Comparison of ENCODE assay signal across 21 mouse cellular contexts in the genomic region with DNA sequence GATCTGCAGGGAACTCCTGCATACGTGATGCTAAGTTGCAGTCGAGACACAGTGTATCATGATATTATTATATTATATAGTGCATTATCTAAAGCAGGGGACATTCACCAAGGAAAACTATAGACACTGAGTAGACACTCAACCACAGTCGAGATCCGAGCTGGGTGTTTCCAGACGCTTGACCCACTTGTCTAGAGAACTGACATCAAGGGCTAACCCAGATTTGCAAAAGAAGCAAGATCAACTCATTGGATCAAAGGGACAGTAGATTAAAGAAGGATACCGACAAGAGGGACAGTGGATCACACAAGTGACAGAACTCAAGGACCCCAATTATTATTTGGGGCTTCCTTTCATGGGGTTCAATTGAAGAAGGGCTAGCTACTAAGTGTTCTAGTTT.
DNase-seq lines count a peak whose midpoint lies in the region; ATAC-seq lines count a peak whose summit lies in the region.
"Had no signal": no experiment of that assay in that cellular context is flagged by ENCODE, and none has a peak within 500 bp of the region (broad histone marks: within the 10 kb centered on the region; RNA-seq: fewer than 3 reads in every experiment).

No protein-coding gene starts in this region.

- peaks cover 9% of the 10 kb centered on the region; the same call in 1 of the 2 replicates for H3K27me3 ChIP-seq in heart, embryonic 10.5 days (ENCODE audit: insufficient read depth, poor library complexity, severe bottlenecking)
- H3K27me3 ChIP-seq in midbrain, embryonic 11.5 days (ENCODE audit: control insufficient read depth, insufficient read depth, low read length) = no peaks in the 10 kb centered on the region
- no peaks in the 10 kb centered on the region for H3K27me3 ChIP-seq in midbrain, embryonic 15.5 days (replicated peaks)
- H3K27me3 ChIP-seq in limb, embryonic 10.5 days (ENCODE audit: low read depth, poor library complexity, severe bottlenecking) = no peaks in the 10 kb centered on the region
- H3K27me3 ChIP-seq: Patski had no signal

- ATAC-seq in midbrain, embryonic 11.5 days (ENCODE audit: low FRiP score) = no peak
- no peak for ATAC-seq in midbrain, embryonic 15.5 days (replicated peaks)
- no peak for ATAC-seq in monocyte, adult 5-6 weeks (replicated peaks; ENCODE audit: insufficient number of reproducible peaks, low FRiP score, low TSS enrichment, poor library complexity, severe bottlenecking)
- ATAC-seq: activated CD4-positive, CD25-positive, alpha-beta regulatory T cell, adult 4 months; CD4-positive, CD25-positive, alpha-beta regulatory T cell, adult 4 months; Patski had no signal

- 83% methylated on average over 6 of the region's 6 CpGs for WGBS in heart, embryonic 10.5 days
- WGBS in midbrain, embryonic 11.5 days = 86% methylated on average over 6 of the region's 6 CpGs
- WGBS in midbrain, embryonic 15.5 days = 83% methylated on average over 6 of the region's 6 CpGs
- 84% methylated on average over 6 of the region's 6 CpGs for WGBS in limb, embryonic 10.5 days

- no peaks in the 10 kb centered on the region for H3K36me3 ChIP-seq in heart, embryonic 10.5 days
- no peaks in the 10 kb centered on the region for H3K36me3 ChIP-seq in midbrain, embryonic 11.5 days (ENCODE audit: control insufficient read depth, insufficient read depth, low read length)
- no peaks in the 10 kb centered on the region for H3K36me3 ChIP-seq in midbrain, embryonic 15.5 days (replicated peaks)
- H3K36me3 ChIP-seq in limb, embryonic 10.5 days = no peaks in the 10 kb centered on the region
- H3K36me3 ChIP-seq: G1E had no signal

- no peak overlapping the region for H3K4me3 ChIP-seq in heart, embryonic 10.5 days
- no peak overlapping the region for H3K4me3 ChIP-seq in midbrain, embryonic 11.5 days (ENCODE audit: low read depth, low read length)
- H3K4me3 ChIP-seq in midbrain, embryonic 15.5 days = no peak overlapping the region
- no peak overlapping the region for H3K4me3 ChIP-seq in limb, embryonic 10.5 days

- DNase-seq in heart, adult 11 months = peak; percentile 71
- no peak for DNase-seq in heart, adult 9 months (ENCODE audit: low spot score in 2 of 2)
- peak; percentile 17 for DNase-seq in heart, embryonic 10.5 days (ENCODE audit: low spot score)
- no peak for DNase-seq in heart, postnatal 36 days
- peak; percentile 54 for DNase-seq in midbrain, embryonic 11.5 days (ENCODE audit: low spot score, missing footprints)
- DNase-seq in limb, embryonic 10.5 days (ENCODE audit: low spot score) = no peak
- DNase-seq: adrenal gland, adult 2 months; adrenal gland, adult 8-10 months; adrenal gland, postnatal 10 days; adrenal gland, postnatal 14 days; adrenal gland, postnatal 25 days; adrenal gland, postnatal 36 days; B cell, adult 2 months; cerebellum, adult 11 months; cerebellum, adult 11-12 months had no signal

- intact Hi-C loops in heart, postnatal 36 days (cut with DNase I) = no loop called here

- H3K9me3 ChIP-seq in heart, embryonic 10.5 days = no peaks in the 10 kb centered on the region
- H3K9me3 ChIP-seq in midbrain, embryonic 11.5 days (ENCODE audit: control insufficient read depth, low read length) = no peaks in the 10 kb centered on the region
- no peaks in the 10 kb centered on the region for H3K9me3 ChIP-seq in midbrain, embryonic 15.5 days
- H3K9me3 ChIP-seq in limb, embryonic 10.5 days (replicated peaks) = no peaks in the 10 kb centered on the region
- H3K9me3 ChIP-seq: G1E had no signal

- no peak overlapping the region for H3K9ac ChIP-seq in midbrain, embryonic 11.5 days (ENCODE audit: low read length)
- no peak overlapping the region for H3K9ac ChIP-seq in midbrain, embryonic 15.5 days

- H3K4me2 ChIP-seq in midbrain, embryonic 11.5 days = no peak overlapping the region
- H3K4me2 ChIP-seq in midbrain, embryonic 15.5 days = no peak overlapping the region

- H3K4me1 ChIP-seq in heart, embryonic 10.5 days = 0 out of 2 replicates have a peak, but pooled peaks cover 3% of the 10 kb centered on the region
- no peaks in the 10 kb centered on the region for H3K4me1 ChIP-seq in midbrain, embryonic 11.5 days (ENCODE audit: control insufficient read depth, insufficient read depth, low read length)
- H3K4me1 ChIP-seq in midbrain, embryonic 15.5 days = 0 out of 2 replicates have a peak, but pooled peaks cover 4% of the 10 kb centered on the region
- H3K4me1 ChIP-seq in limb, embryonic 10.5 days = peaks cover 14% of the 10 kb centered on the region

- no peak overlapping the region for H3K27ac ChIP-seq in heart, embryonic 10.5 days
- H3K27ac ChIP-seq in midbrain, embryonic 11.5 days (ENCODE audit: low read depth, low read length) = no peak overlapping the region
- H3K27ac ChIP-seq in midbrain, embryonic 15.5 days = no peak overlapping the region
- H3K27ac ChIP-seq in limb, embryonic 10.5 days = peak overlapping the region; percentile 1; the same call in 1 of the 2 replicates

Comparison
In these comparisons a context has a peak if more than half of its experiments do, and no peak if none do; other contexts are left out.
1. DNase-seq: peak in heart, adult 11 months (single experiment), heart, embryonic 10.5 days (single experiment) and midbrain, embryonic 11.5 days (single experiment); none in heart, adult 9 months (0 of 2), heart, postnatal 36 days (0 of 2) and limb, embryonic 10.5 days (single experiment).